Mouse (Mus musculus) intestine, embryonic 16.5 days (tissue): ENCODE measurements around the gene Kmt2b. TPM values are rescaled to one million over a fixed set of nuclear protein-coding genes. Genes with fewer than 3 reads are reported as not detected.

Source experiments
- ATAC-seq: fragments of 200-750 bp; cut with Nextera tagmentation; 2 replicates; pipeline ENCODE4 v1.8.0; 2017; ENCODE audit warnings: moderate TSS enrichment, moderate library complexity
- H3K27ac ChIP-seq: fragments of 300-500 bp; sonication (generic); 2 replicates; pipeline ENCODE4 v1.5.1; 2014; ENCODE audit warnings: mild to moderate bottlenecking, low read length
- H3K27me3 ChIP-seq: fragments of 300-500 bp; sonication (generic); replicated peaks from 2 replicates; pipeline ENCODE4 v1.6.1; 2014; ENCODE audit warnings: low read length, control low read depth, mixed read lengths; ENCODE audit not compliant: control insufficient read depth, insufficient read depth
- H3K36me3 ChIP-seq: fragments of 300-500 bp; sonication (generic); 2 replicates; pipeline ENCODE4 v1.6.1; 2014; ENCODE audit warnings: low read length, control low read depth; ENCODE audit not compliant: control insufficient read depth, insufficient read depth
- H3K4me1 ChIP-seq: fragments of 300-500 bp; sonication (generic); 2 replicates; pipeline ENCODE4 v1.6.1; 2014; ENCODE audit warnings: low read length, control low read depth, mixed read lengths; ENCODE audit not compliant: control insufficient read depth, insufficient read depth
- H3K4me2 ChIP-seq: fragments of 300-500 bp; sonication (generic); 2 replicates; pipeline ENCODE4 v1.6.1; 2014; ENCODE audit warnings: low read depth, low read length, control low read depth
- H3K4me3 ChIP-seq: fragments of 300-500 bp; sonication (generic); 2 replicates; pipeline ENCODE4 v1.5.1; 2014; ENCODE audit warnings: mild to moderate bottlenecking, low read length
- H3K9ac ChIP-seq: fragments of 300-500 bp; sonication (generic); 2 replicates; pipeline ENCODE4 v1.6.1; 2014; ENCODE audit warnings: low read depth, low read length
- H3K9me3 ChIP-seq: fragments of 300-500 bp; sonication (generic); 2 replicates; pipeline ENCODE4 v1.6.1; 2016; ENCODE audit warnings: low read length, control low read depth; ENCODE audit not compliant: control insufficient read depth
- WGBS: fragments of 180-500 bp; shearing (Covaris S2); extraction: QIAGEN DNeasy Blood & Tissue Kit; methylation state at CpG from one replicate; pipeline ENCODE4 v1.1.7; 2014; 5-methylcytosine and 5-hydroxymethylcytosine counted together
- polyA plus RNA-seq: library from polyadenylated mRNA; unstranded; fragments of >200 nt; fragmentation: Nextera tagmentation; extraction: Ambion mirVana; gene quantifications from 2 replicates; pipeline ENCODE4 v1.2.1, GENCODE M21; 2015

Kmt2b gene
- polyA plus RNA-seq, 1 experiment from 2014 or later, result 6.8 TPM

DNA sequence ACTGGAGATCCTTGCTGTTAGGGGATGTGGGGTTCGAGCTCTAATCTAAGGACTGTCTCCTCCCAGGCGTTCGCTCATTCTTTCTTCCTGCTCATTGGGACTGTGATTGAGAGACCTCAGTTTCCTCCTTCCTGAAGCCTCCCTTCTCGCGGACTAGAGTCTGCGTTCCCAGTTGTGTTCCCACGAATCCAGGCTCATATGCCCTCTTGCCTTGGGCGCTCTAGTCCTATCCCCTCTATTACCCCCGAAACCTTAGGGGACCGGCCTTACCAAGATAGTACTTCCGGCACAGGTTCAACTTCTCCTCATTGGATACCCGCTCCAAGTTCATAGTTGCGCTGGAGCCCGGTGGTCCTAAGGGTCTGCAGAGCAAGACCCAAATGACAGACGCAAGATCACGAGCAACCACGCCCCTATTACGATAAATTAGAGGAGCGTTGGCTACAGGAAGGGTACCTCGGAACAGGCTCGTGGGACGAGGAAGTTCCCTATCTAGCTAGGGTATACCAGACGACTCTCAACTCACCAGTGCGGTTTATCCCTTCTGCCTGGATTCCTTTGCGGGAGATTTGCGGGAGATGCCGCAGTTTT lies 25.9 kb downstream of the Kmt2b start:
- Histone ChIP-seq H3K9ac (peak overlapping the region; percentile 78), H3K9me3 (no peaks in the 10 kb centered on the region), H3K4me2 (peak overlapping the region; percentile 65), H3K36me3 (peaks cover 8% of the 10 kb centered on the region; the same call in 1 of the 2 replicates), H3K27ac (peak overlapping the region; percentile 98), H3K4me3 (peak overlapping the region; percentile 85), H3K27me3 (no peaks in the 10 kb centered on the region), H3K4me1 (peaks cover 21% of the 10 kb centered on the region)
- ATAC-seq, result no peak
- under 1% methylated on average over 27 of the region's 27 CpGs for WGBS

DNA sequence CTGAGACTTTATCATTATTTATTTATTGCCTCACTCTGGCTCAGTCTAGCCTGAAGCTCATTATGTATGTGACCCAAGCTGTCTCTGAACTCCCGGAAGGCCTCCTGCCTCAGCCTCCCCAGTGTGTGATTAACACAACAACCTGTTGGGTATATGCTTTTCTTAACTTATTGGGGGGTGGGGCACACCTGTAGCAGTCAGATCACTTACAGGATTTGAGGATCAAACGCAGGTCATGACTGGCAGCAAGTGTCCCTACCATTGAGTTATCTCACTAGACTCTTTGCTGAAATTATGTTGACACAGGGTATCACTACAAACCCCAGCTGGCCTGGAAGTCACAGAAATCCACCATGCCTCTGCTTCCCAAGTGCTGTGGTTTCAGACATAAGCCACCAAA lies 28.2 kb downstream of the Kmt2b start:
- no peak for ATAC-seq
- Histone ChIP-seq H3K36me3 (peaks cover 10% of the 10 kb centered on the region), H3K27me3 (no peaks in the 10 kb centered on the region), H3K9me3 (no peaks in the 10 kb centered on the region), H3K4me2 (peak overlapping the region; percentile 53; the same call in 1 of the 2 replicates), H3K27ac (peak overlapping the region; percentile 50; the same call in 1 of the 2 replicates), H3K9ac (no peak overlapping the region), H3K4me3 (no peak overlapping the region), H3K4me1 (peaks cover 21% of the 10 kb centered on the region)
- WGBS, result 61% methylated on average over 2 of the region's 2 CpGs

DNA sequence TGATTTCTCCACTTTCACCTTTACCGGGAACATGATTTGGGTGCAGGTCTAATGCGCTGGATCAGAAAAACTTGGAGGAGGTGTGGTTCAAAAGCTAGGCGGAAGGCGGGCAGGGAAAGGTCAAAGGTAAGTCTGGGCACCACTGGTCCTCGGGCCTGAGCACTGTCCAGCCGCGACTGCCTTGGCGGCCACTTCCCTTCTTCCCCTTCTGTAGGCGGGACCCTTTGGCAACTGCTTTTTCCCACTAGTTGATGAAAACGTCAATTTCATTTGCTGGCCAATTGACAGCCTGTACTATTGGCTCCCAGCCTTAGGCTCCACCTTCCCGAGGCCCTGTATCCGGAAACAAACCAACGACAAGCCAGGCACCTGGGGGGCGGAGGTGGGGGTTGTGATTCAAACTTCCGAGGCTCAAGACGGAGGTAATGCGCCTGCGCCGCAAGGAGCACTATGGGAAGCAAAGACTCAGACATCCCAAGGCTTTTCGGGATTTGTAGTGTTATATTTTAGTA lies 29.0 kb downstream of the Kmt2b start, which contains the start of gene Lin37:
Lin37 (minus strand) TSS at position 396 of the 512 bp plus-strand sequence.
- no peaks in the 10 kb centered on the region for H3K9me3 ChIP-seq
- H3K27ac ChIP-seq, result peak within 1 kb of the TSS; percentile 64
- H3K9ac ChIP-seq, result peak within 1 kb of the TSS; percentile 71
- no peaks in the 10 kb centered on the region for H3K27me3 ChIP-seq
- under 1% methylated on average over 20 of the region's 20 CpGs for WGBS
- peaks cover 21% of the 10 kb centered on the region for H3K4me1 ChIP-seq
- peak within 1 kb of the TSS; percentile 75 for H3K4me2 ChIP-seq
- peaks cover 11% of the 10 kb centered on the region for H3K36me3 ChIP-seq
- peak; percentile 83 for ATAC-seq
- H3K4me3 ChIP-seq, result peak within 1 kb of the TSS; percentile 58

DNA sequence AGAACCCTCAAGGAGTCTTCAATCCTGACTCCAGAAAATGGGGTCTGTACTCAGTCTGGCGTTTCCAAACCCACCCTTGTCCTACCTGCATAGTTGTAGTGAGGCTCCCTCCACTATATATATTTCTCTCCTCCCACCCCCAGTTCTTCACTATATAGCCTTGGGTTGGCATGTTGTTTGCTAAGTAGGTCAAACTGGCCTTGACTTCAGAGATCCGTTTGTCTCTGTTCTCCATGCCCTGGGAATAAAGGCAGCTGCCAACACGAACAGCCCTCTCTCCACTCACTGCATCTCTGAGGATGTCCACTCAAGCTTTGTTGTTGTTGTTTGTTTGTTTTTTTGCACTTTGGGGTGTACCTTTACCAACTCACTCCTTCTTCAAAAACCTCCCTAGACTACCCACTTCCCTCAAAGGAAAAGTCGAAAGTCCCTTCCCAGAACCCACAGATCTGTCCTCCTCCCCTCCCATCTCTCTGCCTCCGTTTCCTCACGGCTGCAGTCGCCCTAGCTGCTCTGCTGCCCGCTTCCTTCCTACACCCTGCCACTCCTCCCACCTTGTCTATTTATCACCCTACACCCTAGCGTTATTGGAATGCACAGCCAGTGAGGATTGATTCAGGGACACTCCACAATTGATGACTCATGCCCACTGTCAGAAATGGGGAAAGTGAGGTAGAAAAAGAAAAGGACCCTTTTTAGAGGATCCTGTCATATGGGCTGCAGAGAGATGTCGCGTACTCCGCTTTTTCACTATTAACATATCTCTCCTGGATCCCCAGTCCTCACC lies 29.7 kb downstream of the Kmt2b start:
- 13% methylated on average over 12 of the region's 12 CpGs for WGBS
- Histone ChIP-seq H3K27ac (peak overlapping the region; percentile 64), H3K27me3 (no peaks in the 10 kb centered on the region), H3K4me3 (peak overlapping the region; percentile 58), H3K9ac (peak overlapping the region; percentile 71), H3K4me2 (peak overlapping the region; percentile 75), H3K9me3 (no peaks in the 10 kb centered on the region), H3K36me3 (peaks cover 14% of the 10 kb centered on the region), H3K4me1 (peaks cover 15% of the 10 kb centered on the region)
- peak; percentile 16; the same call in 1 of the 2 replicates for ATAC-seq

DNA sequence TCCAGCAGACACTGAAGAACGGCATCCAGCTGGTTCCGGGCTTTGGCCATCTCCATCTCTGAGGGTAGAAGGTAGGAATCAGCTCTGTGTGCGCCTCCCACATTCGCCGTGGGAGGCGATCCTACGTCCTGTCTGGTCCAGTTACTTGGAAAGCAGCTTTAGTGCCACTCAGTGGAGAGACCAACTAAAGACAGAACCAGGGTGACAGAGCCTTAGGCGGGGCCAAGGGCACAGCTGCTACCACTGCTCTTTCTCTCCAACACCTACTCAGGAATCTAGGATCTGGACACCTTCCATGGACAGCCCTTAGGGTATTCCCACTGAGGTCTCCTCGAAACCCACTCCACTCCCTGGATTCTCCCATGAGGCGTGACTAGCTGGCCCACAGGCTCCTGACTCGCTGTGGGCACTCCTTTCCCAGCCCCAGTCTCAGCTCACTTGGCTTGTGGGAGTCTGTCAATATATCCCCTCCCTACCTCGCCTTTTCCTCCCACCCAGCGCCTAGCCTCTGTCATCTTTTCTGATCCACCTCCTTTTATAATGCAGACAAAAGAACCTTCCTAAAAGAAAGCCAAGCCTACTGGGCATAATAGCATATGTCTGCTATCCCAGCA lies 30.5 kb downstream of the Kmt2b start:
- Histone ChIP-seq H3K4me3 (peak overlapping the region; percentile 58), H3K9ac (peak overlapping the region; percentile 71; the same call in 1 of the 2 replicates), H3K27ac (no peak overlapping the region; the same call in 1 of the 2 replicates), H3K4me2 (peak overlapping the region; percentile 75), H3K27me3 (no peaks in the 10 kb centered on the region), H3K4me1 (peaks cover 22% of the 10 kb centered on the region), H3K36me3 (peaks cover 14% of the 10 kb centered on the region), H3K9me3 (no peaks in the 10 kb centered on the region)
- no peak for ATAC-seq
- WGBS, result 88% methylated on average over 13 of the region's 13 CpGs

DNA sequence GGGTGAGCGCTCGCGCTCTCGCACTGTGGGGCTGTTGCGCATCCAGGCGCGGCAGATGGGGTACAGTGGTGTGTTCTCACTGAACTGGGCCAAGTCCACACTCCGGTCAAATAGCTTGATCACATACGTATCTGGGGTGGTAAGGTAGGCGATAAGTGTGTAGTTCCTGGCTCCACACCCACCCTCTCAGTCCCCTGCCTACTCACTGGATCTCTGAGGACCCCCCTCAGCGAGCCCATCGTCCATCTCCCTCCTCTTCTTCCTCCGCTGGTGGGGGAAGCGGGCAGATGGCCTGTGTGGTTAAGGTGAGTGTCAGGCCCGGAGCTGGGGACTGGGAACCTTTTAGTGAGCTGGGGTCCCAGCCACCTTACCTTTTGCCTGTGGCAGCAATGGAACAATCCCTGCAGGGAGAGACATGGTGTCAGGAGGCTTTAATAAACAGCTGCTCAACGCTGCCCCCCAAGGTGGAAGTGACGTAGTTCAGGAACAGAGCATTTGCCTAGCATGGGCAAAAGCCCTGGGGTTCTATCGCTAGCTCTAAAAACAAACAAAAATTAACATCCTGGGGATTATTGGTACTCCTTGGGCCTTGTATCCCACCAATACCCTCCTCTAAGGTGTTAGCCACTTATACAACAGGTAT lies 31.5 kb downstream of the Kmt2b start:
- Histone ChIP-seq H3K4me3 (no peak overlapping the region), H3K4me2 (no peak overlapping the region), H3K27ac (no peak overlapping the region), H3K27me3 (no peaks in the 10 kb centered on the region), H3K36me3 (peaks cover 14% of the 10 kb centered on the region), H3K9me3 (no peaks in the 10 kb centered on the region), H3K9ac (no peak overlapping the region), H3K4me1 (peaks cover 23% of the 10 kb centered on the region)
- no peak for ATAC-seq
- 92% methylated on average over 18 of the region's 18 CpGs for WGBS

DNA sequence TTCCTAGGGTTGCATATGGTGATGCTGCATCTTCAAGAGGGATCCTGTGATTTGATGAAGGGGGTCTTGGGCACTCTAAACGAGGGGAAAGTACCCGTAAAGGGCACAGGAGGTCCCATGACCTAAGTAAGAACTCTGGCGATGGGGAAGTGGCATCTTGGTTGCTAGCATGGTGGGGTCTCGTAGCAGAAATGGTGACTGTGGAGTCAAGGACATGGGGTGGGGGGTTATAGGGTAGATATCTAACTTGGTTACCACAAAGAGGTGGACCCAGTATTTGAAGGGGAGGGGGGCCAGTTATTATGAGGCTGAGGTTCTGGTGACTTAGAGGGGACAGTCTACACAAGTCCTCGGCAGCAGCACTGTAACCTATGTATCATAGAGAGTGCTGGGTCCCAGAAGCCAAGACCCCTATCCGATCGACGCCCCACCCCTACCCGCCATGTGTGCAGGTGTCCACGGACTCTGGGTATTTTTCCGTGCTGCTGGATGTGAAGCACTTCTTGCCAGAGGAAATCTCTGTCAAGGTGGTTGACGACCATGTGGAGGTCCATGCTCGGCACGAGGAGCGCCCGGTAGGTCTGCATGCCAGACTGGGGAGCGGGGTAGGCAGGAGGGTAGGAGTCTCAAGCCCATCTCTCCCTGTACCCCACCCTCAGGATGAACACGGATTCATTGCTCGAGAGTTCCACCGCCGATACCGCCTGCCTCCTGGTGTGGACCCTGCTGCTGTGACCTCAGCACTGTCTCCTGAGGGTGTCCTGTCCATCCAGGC lies 34.5 kb downstream of the Kmt2b start:
- no peak for ATAC-seq
- H3K27ac ChIP-seq, result no peak overlapping the region
- peaks cover 14% of the 10 kb centered on the region for H3K36me3 ChIP-seq
- peak overlapping the region; percentile 77 for H3K4me3 ChIP-seq
- no peaks in the 10 kb centered on the region for H3K9me3 ChIP-seq
- no peaks in the 10 kb centered on the region for H3K27me3 ChIP-seq
- 82% methylated on average over 22 of the region's 22 CpGs for WGBS
- peak overlapping the region; percentile 82; the same call in 1 of the 2 replicates for H3K9ac ChIP-seq
- H3K4me2 ChIP-seq, result peak overlapping the region; percentile 88
- peaks cover 18% of the 10 kb centered on the region for H3K4me1 ChIP-seq

DNA sequence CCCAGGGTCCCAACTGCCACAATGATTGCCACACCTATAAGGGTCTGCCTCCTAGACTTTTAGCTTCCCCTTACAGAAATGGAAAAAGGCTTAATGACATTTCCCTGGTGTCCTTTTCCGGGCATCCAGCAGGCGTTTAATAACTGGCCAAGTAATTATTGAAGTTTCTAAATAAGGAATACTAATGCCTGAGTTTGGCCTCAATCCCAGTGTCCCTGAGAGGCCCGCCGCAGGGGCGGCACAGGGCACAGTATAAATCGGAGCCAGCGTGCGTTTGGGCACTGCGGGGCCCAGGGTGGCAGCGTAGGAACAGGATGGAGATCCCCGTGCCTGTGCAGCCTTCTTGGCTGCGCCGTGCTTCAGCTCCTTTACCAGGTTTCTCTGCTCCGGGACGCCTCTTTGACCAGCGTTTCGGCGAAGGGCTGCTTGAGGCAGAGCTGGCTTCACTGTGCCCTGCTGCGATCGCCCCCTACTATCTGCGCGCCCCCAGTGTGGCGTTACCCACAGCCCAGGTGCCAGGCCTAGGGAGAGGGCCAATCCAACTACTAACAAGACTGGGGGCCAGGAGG lies 35.4 kb downstream of the Kmt2b start:
- H3K27ac ChIP-seq, result peak overlapping the region; percentile 90
- no peaks in the 10 kb centered on the region for H3K27me3 ChIP-seq
- H3K9ac ChIP-seq, result peak overlapping the region; percentile 82
- H3K4me2 ChIP-seq, result peak overlapping the region; percentile 88
- H3K4me3 ChIP-seq, result peak overlapping the region; percentile 77
- WGBS, result 2% methylated on average over 23 of the region's 23 CpGs
- no peaks in the 10 kb centered on the region for H3K9me3 ChIP-seq
- peaks cover 10% of the 10 kb centered on the region for H3K4me1 ChIP-seq
- peak; percentile 25; the same call in 1 of the 2 replicates for ATAC-seq
- peaks cover 14% of the 10 kb centered on the region for H3K36me3 ChIP-seq
